Mouse (Mus musculus) T-helper 2 cell (primary cell): ENCODE measurements around the gene Flrt1.

ENCODE experiments used
- in situ Hi-C: fragments of 300-600 bp; cut with MboI, MseI; formaldehyde crosslinking; loops from one replicate; pipeline ENCODE4 v1.15.1; 2025; ENCODE audit warnings: high pct_unique_total_duplicates

The Flrt1 gene

DNA sequence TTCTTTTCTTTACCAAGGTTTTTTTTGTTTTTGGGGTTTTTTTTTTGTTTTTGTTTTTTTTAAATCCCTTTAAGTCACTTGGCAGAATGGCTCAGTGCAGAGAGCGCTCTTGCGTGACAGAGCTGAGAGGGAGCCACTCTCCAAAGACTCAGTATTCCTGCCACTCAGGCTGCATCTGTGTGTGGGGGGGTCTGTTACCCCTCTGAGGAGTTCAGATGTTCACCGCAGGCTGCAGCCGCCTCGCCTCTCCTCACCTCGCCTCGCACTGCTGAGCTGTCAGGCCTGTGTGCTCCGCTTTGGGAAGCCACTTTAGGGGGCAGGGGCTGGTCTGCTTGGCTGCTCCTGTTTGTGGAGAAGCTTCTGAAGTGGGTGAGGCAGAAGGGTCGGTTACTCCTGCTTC is at the start of gene Flrt1:
Flrt1 (minus strand) TSS at position 186 of the 400 bp plus-strand sequence.
- in situ Hi-C loops = no loop called here

DNA sequence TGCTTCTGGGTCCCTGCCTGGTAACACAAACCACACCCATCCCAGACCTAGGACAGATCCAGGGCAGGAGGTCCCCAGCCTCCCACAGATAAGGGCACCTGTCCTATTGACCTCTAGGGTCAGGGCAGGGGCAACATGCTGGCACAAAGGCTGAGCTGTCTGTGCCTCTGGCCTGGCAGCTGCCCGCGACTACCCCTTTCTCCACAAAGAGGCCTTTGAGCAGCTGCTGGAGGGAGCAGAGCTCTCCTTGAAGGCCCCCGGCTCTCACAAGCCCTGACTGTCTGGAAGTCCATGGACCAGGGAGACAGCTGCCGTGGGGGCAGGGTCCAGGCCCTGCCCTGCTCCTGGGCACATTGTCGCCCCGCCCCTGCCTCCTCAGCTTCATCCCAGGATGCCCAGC is 49.7 kb upstream of the Flrt1 start:
- in situ Hi-C loops = no loop called here

DNA sequence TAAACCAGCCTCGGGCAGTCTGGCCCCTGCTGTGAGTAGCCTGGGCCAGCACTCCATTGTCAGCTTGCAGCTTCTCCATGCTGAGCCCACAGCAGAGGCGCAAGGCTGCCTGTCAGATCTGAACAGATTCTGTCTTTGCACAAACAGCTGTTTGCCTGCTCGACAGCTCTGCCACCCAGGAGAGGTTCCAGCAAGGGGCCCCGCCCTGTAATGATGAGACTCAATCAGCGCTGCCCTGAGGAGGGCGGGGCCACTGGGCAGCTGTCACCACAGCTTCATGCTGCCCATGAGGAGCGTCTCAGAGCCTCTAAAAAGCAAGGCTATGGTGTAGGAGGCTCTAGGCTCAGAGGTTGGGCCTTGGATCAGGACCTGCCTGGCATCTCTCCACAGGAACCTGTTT is 47.7 kb upstream of the Flrt1 start:
- in situ Hi-C loops = no loop called here

DNA sequence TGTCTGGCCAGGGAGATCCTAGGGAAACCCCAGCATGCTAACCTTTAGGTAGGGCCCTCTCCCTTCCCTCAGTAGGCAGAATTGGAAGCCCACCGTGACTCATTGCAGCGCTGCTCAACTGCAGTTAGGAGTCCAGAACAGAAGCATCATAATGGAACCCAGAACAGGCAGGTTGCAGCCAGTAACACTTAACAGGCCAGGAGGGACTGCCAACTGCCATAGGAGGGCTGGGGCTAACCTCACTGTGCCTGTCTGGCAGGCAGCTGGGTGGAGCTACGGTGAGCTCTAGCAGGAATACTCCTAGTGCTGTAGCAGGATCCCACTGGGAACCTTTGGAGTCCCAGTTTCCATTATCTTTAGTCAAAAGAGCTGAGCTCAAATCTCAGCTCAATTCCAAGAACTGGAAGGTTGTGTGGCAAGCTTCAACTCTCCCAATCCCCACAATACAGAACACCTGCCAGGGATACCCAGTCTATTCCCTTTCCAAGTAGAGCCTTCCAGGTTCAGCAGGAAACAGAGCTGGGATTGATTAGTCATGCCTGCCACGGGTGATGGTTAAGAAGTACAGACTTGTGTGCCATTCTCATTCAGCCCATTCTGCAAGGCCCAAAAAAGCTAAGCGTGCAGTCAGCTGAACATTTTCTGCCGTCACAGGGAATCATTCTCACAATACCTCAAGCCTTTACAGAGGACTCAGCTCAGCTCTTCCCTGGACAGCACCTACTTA is 46.6 kb upstream of the Flrt1 start:
- in situ Hi-C loops = no loop called here

DNA sequence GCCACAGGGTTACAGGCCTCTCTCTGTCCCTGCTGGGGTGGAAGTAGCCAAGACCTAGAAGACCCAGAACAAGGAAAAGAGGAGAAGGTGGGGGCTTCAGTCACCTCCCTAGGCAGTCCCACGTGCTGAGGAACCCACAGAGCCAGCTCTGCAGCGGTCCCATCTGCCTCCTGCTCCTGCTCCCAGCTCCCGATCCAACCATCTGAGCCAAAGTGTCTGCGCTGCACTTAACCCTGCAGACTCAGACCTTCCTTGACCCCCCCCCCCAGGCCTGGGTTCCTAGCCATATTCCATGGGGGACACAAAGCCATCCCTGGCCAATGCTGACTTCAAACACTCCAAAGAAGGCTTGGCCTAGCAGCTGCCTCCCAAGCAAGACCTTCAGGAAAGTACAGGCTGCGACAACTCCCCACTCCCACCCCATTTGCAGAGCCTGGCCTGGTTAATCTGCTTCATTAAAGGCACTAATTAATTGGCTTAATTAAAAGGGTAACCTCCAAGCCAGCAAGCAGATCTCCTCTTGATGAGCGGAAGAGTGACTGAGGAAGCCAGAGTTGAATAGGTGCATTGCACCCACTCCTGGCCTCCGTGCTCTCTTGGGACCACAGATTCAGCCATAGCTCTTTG is 45.9 kb upstream of the Flrt1 start:
- in situ Hi-C loops = no loop called here

DNA sequence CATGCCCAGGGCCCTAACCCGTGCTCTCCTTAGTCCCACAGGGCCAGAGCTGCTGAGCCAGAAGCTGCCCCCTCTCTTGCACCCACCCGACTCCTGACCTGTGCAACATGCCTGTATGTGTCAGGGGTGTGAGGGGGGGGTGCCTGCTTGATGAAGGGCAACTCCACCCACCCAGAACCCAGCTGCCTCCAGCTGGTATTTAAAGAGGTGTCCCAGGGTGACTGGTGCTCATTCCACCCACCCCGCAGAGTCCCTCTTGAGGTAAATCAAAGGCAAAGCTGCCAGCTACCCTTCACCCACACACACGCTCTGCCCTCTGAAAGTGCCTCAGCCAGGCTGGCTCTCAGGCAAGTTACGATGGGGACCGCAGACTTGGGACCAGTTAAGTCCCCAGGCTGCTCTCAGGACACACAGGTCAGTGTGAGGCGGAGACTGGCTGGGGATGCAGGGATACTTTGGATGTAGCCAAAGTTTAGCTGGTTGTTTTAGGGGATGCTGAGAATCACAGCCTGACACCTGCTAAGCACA is 43.7 kb upstream of the Flrt1 start:
- in situ Hi-C loops = no loop called here

DNA sequence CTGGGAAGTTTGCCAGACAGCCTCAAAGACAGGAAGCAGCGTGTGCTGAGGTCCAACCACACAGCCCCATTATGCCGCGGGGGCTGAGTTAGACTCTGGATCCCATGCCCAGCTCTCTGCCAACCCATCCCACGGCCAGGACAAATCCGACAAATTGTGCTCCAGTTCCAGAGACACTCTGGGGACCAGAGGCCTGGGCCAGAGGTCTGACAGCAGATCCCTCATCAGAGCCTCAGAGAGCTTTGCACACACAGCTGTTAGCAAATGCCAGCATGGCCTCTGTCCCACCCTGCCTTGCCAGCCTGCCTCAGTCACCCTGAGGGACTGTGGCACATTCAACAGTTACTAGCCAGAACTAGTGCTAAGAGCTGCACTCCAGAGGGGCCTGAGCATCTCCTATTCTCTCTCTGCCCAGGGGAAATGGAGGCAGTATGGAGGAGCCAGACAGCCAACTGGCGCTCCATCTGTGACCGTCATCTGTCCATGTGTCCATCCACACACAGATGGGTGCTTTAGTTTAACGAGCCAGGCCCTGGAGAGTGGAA is 43.1 kb upstream of the Flrt1 start:
- in situ Hi-C loops = no loop called here

DNA sequence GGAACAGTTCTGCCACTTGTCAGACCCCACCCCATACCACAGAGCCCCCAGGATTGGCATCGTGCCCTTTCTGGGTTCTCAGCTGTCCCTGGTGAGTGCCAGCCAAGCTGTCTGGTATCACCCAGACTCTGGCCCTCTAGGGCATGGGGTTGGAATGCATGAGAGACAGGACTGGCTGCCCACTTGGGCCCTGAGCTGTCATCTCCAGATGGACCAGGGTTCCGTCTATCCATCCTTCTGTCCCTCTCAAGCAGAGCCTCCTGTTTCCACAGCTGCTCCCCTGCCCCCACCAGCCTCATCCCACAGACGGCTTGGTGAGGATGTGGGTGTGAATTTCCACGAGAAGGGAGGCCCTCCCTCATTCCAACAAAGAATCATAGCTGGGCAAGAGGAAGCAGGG is 42.6 kb upstream of the Flrt1 start:
- in situ Hi-C loops = no loop called here

DNA sequence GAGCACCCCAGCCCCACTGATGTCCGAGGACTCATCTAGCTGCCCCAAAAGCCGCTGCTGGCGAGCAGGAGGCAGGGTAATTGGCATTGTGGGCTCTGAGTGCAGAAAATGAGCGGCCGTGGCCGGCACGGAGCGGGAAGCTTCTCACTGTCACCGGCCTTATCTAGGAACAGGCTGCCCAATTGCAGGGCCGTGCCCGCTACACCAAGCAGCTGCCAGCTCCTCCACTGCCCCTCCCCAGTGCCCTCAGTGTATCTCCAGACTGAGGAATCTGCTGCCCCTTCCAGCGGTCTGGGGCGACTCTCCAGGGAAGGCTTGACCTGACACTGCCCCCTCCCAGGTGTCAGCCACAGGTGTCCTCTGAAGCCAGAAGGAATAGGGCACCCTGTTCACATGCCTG is 40.8 kb upstream of the Flrt1 start:
- in situ Hi-C loops = no loop called here

DNA sequence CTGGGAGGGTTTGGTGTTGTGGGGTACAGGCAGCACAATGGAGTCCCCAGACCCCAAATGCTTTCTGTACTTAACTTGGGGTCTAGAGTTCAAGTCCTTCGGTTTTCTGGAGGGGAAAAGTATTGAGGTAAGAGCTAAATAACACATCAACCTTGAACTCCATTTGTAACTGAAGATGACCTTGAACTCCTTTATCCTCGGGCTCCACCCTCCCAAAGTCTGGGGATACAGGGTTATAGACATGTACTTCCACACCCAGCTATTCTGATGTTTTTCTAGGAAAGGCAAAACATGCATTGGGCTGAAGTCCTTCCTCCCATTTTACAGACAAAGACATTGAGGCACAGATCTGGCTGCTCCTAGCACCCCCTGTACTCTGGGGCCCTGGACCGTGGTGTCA is 38.9 kb upstream of the Flrt1 start:
- in situ Hi-C loops = no loop called here

DNA sequence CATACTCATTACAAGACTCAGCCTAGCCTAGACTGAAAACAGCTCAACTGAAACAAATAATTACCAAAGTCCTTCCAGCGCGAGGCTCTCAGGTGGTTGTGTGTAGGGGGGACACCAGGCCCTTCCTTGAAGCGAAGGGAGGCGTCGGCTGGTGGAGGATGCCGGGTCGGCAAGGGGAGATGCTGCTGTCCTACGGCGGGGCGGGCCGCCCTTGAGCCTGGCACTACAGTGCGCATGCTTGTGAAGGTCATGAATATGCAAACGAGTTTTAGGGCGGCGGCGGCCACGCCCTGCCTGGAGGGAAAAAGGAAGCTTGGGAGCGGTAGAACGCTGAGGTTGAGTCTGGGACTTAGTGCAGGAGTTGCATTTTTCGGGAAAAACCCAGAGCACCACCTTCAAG is 38.3 kb upstream of the Flrt1 start:
- in situ Hi-C loops = no loop called here

DNA sequence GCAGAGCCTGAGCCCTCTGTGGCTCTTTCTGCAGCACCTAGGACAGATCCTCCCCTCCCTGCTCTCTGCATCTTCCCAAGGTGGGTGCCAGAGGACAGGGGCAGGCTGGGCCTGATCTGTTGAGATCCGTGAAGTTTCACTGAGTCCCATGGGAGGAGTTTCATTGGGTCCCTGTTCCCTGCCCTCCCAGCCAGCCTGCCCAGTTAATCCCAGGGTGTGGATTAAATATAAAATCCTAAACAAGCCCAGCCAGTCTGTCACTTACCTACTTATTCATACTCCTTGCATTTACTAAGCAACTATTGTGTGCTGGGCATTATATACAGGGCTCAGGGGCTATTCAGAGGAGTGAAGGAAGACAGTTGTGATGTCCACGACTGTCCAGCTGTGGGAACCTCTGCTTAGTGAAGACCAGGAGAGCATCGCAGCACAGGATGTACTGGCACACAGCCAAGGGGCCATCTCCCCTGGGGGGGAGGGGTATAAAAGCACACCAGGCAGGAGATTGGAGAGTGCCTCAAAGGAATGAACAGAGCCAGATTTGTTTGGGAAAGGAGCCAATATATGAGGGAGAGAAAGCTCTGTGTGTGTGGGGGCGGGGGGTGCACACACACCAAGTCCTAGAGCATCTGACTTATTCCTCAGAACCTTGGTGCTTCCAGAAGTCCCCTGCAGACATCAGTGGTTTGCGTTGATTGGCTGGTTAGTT is 36.8 kb upstream of the Flrt1 start:
- in situ Hi-C loops = no loop called here

DNA sequence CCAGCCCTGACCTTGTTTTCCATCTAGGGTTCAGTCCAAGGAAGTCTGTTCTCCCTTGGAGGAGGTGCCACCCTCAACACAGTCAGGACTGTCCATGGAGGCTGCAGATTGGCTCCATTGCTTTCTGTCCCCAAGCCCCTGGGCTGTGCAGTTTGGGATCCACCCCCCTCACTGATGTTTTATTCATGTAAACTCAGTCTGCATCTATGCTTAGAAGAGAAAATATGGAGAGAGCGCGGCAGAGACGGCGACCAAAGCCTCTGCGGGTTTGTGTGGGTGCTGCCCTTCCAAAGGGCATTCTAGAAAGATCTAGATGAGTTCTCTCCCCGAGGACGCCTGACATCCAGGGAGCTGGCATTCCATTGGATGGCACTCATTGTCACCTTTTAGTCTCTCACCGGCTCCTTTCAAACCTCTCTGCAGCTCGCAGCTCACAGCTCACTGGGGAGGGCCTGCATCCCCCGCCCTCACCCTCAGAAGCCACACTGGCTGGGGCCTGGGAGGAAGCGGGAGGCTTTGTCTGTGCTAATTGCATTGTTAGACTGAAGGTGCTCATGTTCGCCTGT is 35.4 kb upstream of the Flrt1 start:
- in situ Hi-C loops = no loop called here

DNA sequence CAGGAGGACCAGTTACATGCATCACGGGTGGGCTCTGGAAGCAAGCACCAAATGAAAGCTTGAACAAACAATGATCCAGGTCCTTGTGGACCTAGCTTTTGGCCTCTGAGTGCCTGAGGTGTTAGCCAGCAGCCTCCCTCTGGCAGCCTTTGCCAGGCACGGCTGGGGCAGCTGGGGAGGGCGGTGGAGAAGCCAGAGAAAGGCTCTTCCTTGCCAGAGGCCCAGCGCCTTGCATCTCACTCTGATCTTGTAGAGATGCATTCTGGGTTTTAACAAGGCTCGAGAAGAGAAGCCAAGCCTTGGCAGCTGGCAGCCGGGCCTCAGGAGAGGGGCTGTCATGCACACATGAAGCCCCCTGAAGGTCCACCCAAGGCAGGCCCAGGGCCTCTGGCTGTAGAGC is 34.8 kb upstream of the Flrt1 start:
- in situ Hi-C loops = no loop called here

DNA sequence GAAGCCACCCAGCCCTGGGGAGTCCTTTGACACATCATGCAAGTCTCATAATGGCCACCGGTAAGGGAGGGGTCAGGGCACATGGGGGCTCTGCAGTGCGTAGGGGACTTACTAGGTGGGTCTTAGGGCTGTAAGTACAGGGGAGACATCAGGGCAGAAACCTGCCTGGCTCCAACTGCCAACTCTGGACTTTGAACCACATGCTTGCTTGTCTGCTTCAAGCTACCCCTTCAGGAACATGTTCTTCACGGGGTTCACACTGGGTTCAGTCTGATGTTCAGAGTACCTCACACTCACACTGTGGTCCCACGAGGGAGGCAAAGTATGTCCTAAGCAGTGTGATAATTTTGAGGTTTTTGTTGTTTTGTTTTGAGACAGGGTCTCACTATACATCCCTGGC is 33.8 kb upstream of the Flrt1 start:
- in situ Hi-C loops = no loop called here

DNA sequence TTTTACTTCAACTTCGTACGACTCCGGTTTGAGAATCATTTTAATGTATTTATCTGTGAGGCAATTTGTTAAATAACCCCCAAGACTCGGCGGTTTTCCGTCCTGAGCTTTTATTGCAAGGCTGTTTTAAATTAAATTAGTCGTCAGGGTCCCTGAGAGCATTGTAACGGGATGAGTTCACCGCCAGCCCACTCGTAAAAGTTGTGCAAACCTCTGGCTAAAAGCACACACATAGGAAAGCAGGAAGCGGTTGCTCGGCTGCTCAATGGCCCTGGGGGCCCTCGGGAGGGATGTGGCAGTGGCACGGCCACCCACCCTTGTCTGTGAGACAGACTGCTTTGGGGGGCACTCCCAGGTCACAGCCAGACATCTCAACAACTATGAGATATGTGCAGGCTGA is 32.8 kb upstream of the Flrt1 start:
- in situ Hi-C loops = no loop called here

DNA sequence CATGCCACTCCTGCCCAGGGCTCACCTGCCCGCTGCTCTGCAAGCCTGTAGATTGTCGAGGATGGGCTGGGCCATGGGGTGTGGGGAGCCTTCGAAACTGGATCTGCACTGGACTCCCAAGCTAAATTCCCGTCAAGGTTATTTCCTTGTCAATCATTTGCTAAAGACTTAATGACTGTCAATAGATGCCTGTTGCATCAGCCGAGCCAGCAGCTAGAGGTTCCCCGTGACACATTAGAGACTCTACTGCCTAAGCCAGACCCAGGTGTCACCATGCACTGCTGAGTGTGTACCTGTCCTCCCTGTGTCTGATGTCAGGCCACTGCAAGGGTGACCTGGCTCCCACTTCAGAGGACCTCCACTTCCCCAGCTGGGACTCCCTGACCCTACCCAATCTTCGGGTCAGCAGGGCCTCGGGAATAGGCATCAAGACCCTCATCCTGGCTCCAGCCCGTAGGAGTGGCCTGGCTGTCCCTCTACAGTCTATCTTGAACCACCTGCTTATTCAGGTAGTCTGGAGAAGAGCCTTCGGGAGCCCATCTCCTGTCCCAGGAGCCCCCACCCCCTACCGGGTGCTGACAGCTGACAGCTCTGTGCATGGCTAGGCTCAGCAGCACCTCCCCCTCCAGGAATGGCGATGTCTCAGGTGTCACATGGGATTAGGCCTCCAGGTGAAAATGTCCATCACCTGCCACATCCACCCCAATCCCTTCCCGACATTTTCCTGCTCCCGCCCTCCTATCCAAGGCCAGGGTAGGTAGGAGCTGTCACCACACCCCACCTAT is 31.4 kb upstream of the Flrt1 start:
- in situ Hi-C loops = no loop called here

DNA sequence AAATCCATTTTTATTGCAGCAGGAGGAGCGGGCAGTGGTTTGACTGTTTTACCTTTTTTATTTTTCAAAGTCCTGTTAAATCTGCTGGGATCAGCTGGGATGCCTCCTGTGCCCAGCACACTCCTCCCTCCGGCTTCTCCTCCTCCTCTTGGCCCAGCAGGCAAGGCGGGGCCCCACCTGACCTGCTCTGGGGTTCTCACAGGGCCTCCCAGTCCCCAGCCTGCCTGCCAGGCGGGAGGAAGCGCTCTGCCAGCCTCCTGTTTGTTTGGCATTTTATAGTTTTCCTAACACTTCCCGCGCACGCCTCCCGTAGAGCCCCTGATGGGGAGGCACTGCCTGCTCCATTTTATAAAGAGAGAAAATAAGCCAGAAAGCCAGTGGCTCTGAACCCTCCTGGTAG is 30.5 kb upstream of the Flrt1 start:
- in situ Hi-C loops = no loop called here

DNA sequence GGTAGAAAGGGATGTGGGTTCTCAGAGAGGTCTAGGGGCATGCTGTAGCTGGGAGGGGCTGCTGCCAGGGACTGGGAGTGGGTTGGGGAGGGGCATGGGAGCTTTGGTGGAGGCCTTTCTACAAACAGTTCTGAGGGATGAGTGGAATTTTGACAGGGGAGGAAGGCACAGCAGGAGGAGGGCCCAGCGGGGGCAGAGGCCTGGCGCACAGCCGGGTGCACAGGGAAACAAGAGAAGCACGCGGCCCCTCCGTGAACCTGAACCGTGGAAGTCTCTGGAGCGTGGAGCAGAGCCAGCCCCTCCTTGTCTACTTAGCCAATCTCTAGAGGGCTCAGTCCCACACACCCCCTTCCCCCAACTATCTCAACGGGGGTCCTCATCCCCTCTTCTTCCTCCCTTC is 30.0 kb upstream of the Flrt1 start:
- in situ Hi-C loops = no loop called here

DNA sequence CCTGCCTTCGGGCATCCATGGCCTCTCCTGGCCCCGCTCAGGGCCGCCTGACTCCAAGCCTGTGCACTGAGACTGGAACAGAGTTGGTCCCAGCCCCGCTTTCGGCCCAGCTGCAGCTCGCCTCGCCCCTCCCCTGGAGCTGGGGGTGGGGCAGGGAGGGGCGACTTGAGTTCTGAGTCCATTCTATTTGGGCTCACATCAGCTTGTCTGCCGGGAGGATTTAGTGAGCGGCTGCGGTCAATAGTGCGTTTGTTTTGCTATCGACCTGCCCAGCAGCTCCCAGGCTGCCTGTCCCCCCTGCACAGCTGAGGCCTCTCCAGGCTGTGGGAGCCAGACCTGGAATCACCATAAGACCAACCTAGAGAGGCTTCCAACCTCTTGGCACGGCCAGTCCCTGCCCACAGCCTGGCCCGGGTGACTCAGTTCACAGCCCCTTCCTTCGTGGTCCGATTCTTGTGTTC is 29.1 kb upstream of the Flrt1 start:
- in situ Hi-C loops = no loop called here

DNA sequence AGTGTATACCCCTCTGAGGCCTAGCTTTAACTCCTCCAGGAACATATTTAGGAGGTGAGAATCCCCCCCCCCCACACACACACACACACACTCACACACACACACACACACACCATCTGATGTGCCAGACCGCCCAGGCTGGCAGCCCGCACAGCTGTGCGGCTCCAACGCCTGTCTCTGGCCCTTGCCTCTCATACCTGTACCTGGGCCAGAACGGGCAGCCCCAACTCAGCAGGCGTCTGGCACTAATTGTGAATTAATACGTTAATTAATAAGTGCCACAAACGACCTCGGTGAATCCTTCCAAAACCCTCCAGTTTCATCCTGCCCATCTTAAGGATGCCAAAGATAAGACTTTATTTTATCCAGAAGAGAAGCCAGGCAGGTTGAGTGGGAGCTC is 27.9 kb upstream of the Flrt1 start:
- in situ Hi-C loops = no loop called here
